ENCODE assay signal across 32 mouse cellular contexts in the genomic region with DNA sequence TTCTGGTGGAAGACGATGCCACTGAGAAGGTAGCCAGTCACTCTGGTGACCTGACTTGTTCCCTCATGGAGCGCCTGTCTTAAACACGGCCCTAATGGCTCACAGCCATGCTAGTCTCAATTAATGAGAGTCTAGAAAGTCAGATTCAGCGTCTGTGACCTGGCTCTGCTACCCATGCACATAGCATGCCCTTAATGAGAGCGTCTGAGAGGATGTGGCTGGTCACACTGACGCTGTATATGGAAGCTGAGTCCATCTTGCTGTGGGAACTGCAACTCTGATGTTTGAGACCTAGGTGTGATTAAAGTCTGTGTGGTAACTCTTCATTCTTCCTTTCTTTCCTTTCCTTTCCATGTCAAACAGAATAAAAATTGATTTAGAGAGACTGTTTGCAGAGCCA. TPM values are rescaled to one million over a fixed set of nuclear protein-coding genes. Genes with fewer than 3 reads are reported as not detected.
DNase-seq lines count a peak whose midpoint lies in the region; ATAC-seq and TF ChIP-seq lines count a peak whose summit lies in the region.
"Had no signal": no experiment of that assay in that cellular context is flagged by ENCODE, and none has a peak within 500 bp of the region (broad histone marks: within the 10 kb centered on the region; RNA-seq: fewer than 3 reads in every experiment).

No protein-coding gene starts in this region.

- TF ChIP-seq POLR2A in liver, adult 2 months (IDR thresholded peaks at IDR 0.05; ENCODE audit: extremely low read depth, insufficient read depth, low read length), result no peak

- no peak overlapping the region for H3K9ac ChIP-seq in liver, adult 2 months (ENCODE audit: low read depth, low read length)
- no peak overlapping the region for H3K9ac ChIP-seq in liver, embryonic 12.5 days
- H3K9ac ChIP-seq: embryonic facial prominence, embryonic 15.5 days; forebrain, embryonic 12.5 days; forebrain, postnatal 0 days; hindbrain, embryonic 12.5 days; liver, embryonic 14.5 days; midbrain, embryonic 12.5 days; neural tube, embryonic 13.5 days had no signal

- ATAC-seq in liver, embryonic 12.5 days, result no peak
- peak; percentile 33 for ATAC-seq in inflammation-experienced regulatory T-cells, adult 6 months
- ATAC-seq in megakaryocyte progenitor cell, adult 5-6 weeks (replicated peaks; ENCODE audit: poor library complexity), result no peak
- ATAC-seq: forebrain, postnatal 0 days; hindbrain, postnatal 0 days; intestine, postnatal 0 days; Patski had no signal

- no peaks in the 10 kb centered on the region for H3K36me3 ChIP-seq in liver, adult 2 months (ENCODE audit: control insufficient read depth, insufficient read depth, low read length)
- no peaks in the 10 kb centered on the region for H3K36me3 ChIP-seq in liver, embryonic 12.5 days
- H3K36me3 ChIP-seq: embryonic facial prominence, embryonic 10.5 days; embryonic facial prominence, embryonic 15.5 days; forebrain, embryonic 12.5 days; hindbrain, embryonic 12.5 days; midbrain, embryonic 12.5 days; neural tube, embryonic 13.5 days had no signal

- 0 out of 2 replicates have a peak overlapping the region, but pooled peaks have one; percentile 18 for H3K27ac ChIP-seq in liver, adult 2 months (replicated peaks; ENCODE audit: insufficient read depth, low read depth, low read length)
- no peak overlapping the region for H3K27ac ChIP-seq in liver, embryonic 12.5 days
- H3K27ac ChIP-seq: embryonic facial prominence, embryonic 10.5 days; embryonic facial prominence, embryonic 15.5 days; forebrain, embryonic 12.5 days; hindbrain, embryonic 12.5 days; hindbrain, postnatal 0 days; liver, embryonic 14.5 days; midbrain, embryonic 12.5 days; neural tube, embryonic 13.5 days; stomach, postnatal 0 days had no signal

- no peak overlapping the region for H3K4me2 ChIP-seq in liver, embryonic 12.5 days
- H3K4me2 ChIP-seq: embryonic facial prominence, embryonic 15.5 days; forebrain, embryonic 12.5 days; hindbrain, embryonic 12.5 days; midbrain, embryonic 12.5 days; neural tube, embryonic 13.5 days had no signal

- H3K27me3 ChIP-seq in liver, adult 2 months (ENCODE audit: control insufficient read depth, insufficient read depth, low read length), result no peaks in the 10 kb centered on the region
- 0 out of 2 replicates have a peak, but pooled peaks cover 3% of the 10 kb centered on the region for H3K27me3 ChIP-seq in liver, embryonic 12.5 days (replicated peaks)
- H3K27me3 ChIP-seq: embryonic facial prominence, embryonic 15.5 days; forebrain, embryonic 12.5 days; hindbrain, embryonic 12.5 days; midbrain, embryonic 12.5 days; neural tube, embryonic 13.5 days; Patski had no signal

- 59% methylated on average over 6 of the region's 6 CpGs for WGBS in liver, adult 2 months
- 63% methylated on average over 6 of the region's 6 CpGs for WGBS in liver, embryonic 12.5 days (ENCODE audit: insufficient replicate concordance)

- peaks cover 63% of the 10 kb centered on the region for H3K79me2 ChIP-seq in liver, adult 2 months (ENCODE audit: control insufficient read depth, insufficient read depth, low read length)

- H3K9me3 ChIP-seq in liver, embryonic 12.5 days (replicated peaks), result no peaks in the 10 kb centered on the region
- H3K9me3 ChIP-seq: embryonic facial prominence, embryonic 10.5 days; embryonic facial prominence, embryonic 15.5 days; forebrain, embryonic 12.5 days; hindbrain, embryonic 12.5 days; midbrain, embryonic 12.5 days; neural tube, embryonic 13.5 days had no signal

- no peak for TF ChIP-seq CTCF in liver, adult 2 months (IDR thresholded peaks at IDR 0.05; ENCODE audit: low read depth, low read length)

- DNase-seq in gastrocnemius, adult 18-20 months (ENCODE audit: low spot score), result peak; percentile 30
- DNase-seq in gastrocnemius, adult 8-10 months (ENCODE audit: low spot score in 2 of 2), result no peak
- DNase-seq in liver, adult 2 months (ENCODE audit: extremely low read depth, low read depth, low spot score), result no peak
- no peak for DNase-seq in urinary bladder, adult 2 months (ENCODE audit: low spot score)
- no peak for DNase-seq in spleen, postnatal 14 days (ENCODE audit: low spot score in 2 of 2)
- DNase-seq: adrenal gland, adult 2 months; adrenal gland, postnatal 36 days; cerebellum, adult 18-20 months; cerebellum, postnatal 10 days; forebrain, postnatal 0 days; heart, postnatal 36 days; kidney, adult 9 months; kidney, postnatal 10 days; lung, adult 2 months; lung, postnatal 10 days; right cerebral cortex, postnatal 25 days; thymus, adult 18-20 months; thymus, postnatal 25 days had no signal

- no peak overlapping the region for H3K4me3 ChIP-seq in liver, adult 2 months (ENCODE audit: insufficient read depth, low read depth, low read length)
- H3K4me3 ChIP-seq in liver, embryonic 12.5 days, result no peak overlapping the region
- H3K4me3 ChIP-seq: embryonic facial prominence, embryonic 10.5 days; embryonic facial prominence, embryonic 15.5 days; forebrain, embryonic 12.5 days; hindbrain, embryonic 12.5 days; midbrain, embryonic 12.5 days; neural tube, embryonic 13.5 days had no signal

- peaks cover 31% of the 10 kb centered on the region for H3K4me1 ChIP-seq in liver, adult 2 months (ENCODE audit: control insufficient read depth, insufficient read depth, low read length)
- H3K4me1 ChIP-seq in liver, embryonic 12.5 days, result peaks cover 56% of the 10 kb centered on the region

RNA-seq across cellular contexts. Expression of gene Foxo1, which starts 32.4 kb away (rescaled TPM):
- total RNA-seq in gastrocnemius, adult 18-20 months (2021), result 10 to 100 TPM; 16.0 to 36.1 TPM
- total RNA-seq in gastrocnemius, adult 8-10 months (2022), result 10 to 100 TPM; 10.1 to 36.4 (median 14.5) TPM
- total RNA-seq in liver, adult 2 months (2014; rRNA removed), result 6.5 and 10.3 TPM in 2 replicates
- 5.8 and 7.4 TPM in 2 replicates for polyA plus RNA-seq in liver, adult 2 months (2012; rRNA removed)
- polyA plus RNA-seq in liver, embryonic 12.5 days (2016; fragmentation: Nextera tagmentation; extraction: Ambion mirVana), result 2.5 and 2.6 TPM in 2 replicates
- polyA plus RNA-seq in inflammation-experienced regulatory T-cells, adult 6 months (2017; shearing (Covaris generic)), result 10 to 100 TPM; 16.2 to 33.9 (median 32.4) TPM
- 8.2 and 12.4 TPM in 2 replicates for polyA plus RNA-seq in urinary bladder, adult 2 months (2012; rRNA removed)
- total RNA-seq in megakaryocyte progenitor cell, adult 5-6 weeks (2015), result 2.4 and 2.9 TPM in 2 replicates
- 0.42 and 0.74 TPM in 2 replicates for total RNA-seq in megakaryocyte progenitor cell, adult 5-6 weeks (2017)
